Mouse (Mus musculus) layer of hippocampus, adult 8-10 months (tissue): ENCODE data around the gene Mlkl. TPM values are rescaled to one million over a fixed set of nuclear protein-coding genes. Genes with fewer than 3 reads are reported as not detected.
"Not testable (repeated sequence)": the region's sequence is repeated elsewhere in the genome, so short reads cannot be mapped to it uniquely, and the experiment has no call there.

Experiments used
- DNase-seq, 2 experiments: peaks; one replicate each; pipeline ENCODE4 v3.0.0; 2022; ENCODE audit warnings: low spot score in 2 of 2
- total RNA-seq, 4 experiments: library from RNA; stranded (reverse); gene quantifications; 2 replicates each; pipeline ENCODE4 v1.2.4; 2022

Gene Mlkl
- total RNA-seq, 4 experiments from 2014 or later, result 0.54 to 1.2 (median 0.85) TPM; not detected in 1

- DNase-seq, result not testable (repeated sequence)
Observed at GRCm38 (mm10) chr8:111313961-111314360, 24.0 kb downstream of the Mlkl start.

GRCm38 (mm10) chr8:111312758-111313162 lies 25.2 kb downstream of the Mlkl start:
- DNase-seq, result no peak

- DNase-seq, result not testable (repeated sequence)
Observed at GRCm38 (mm10) chr8:111310006-111310405, 28.0 kb downstream of the Mlkl start.

GRCm38 (mm10) chr8:111305031-111305730 lies 32.8 kb downstream of the Mlkl start:
- DNase-seq, result no peak

- DNase-seq, result no peak
Observed at GRCm38 (mm10) chr8:111304359-111304758, 33.6 kb downstream of the Mlkl start.

- not testable (repeated sequence) for DNase-seq
Observed at GRCm38 (mm10) chr8:111303076-111303803, 34.7 kb downstream of the Mlkl start.

GRCm38 (mm10) chr8:111300597-111301546 lies 37.1 kb downstream of the Mlkl start:
- DNase-seq, result no peak

GRCm38 (mm10) chr8:111299821-111300568 lies 38.0 kb downstream of the Mlkl start, which contains the start of gene Rfwd3:
TSS of gene Rfwd3 (minus strand) at chr8:111300222.
- peak; percentile 98 for DNase-seq

- peak in 1 of 2 experiments; percentile 14 for DNase-seq
Observed at GRCm38 (mm10) chr8:111299363-111299820, 38.6 kb downstream of the Mlkl start.

GRCm38 (mm10) chr8:111298011-111298410 lies 40.0 kb downstream of the Mlkl start:
- no peak for DNase-seq

- DNase-seq, result no peak
Observed at GRCm38 (mm10) chr8:111291733-111292132, 46.2 kb downstream of the Mlkl start.

- DNase-seq, result no peak
Observed at GRCm38 (mm10) chr8:111290586-111290985, 47.4 kb downstream of the Mlkl start.

GRCm38 (mm10) chr8:111285603-111286002 lies 52.4 kb downstream of the Mlkl start:
- DNase-seq, result no peak

- DNase-seq, result no peak
Observed at GRCm38 (mm10) chr8:111282093-111282492, 55.9 kb downstream of the Mlkl start.

- DNase-seq, result no peak
Observed at GRCm38 (mm10) chr8:111268277-111268676, 69.7 kb downstream of the Mlkl start.

- DNase-seq, result not testable (repeated sequence)
Observed at GRCm38 (mm10) chr8:111266161-111266560, 71.8 kb downstream of the Mlkl start.

- DNase-seq, result no peak
Observed at GRCm38 (mm10) chr8:111264693-111265220, 73.2 kb downstream of the Mlkl start.

- no peak for DNase-seq
Observed at GRCm38 (mm10) chr8:111261981-111262381, 76.0 kb downstream of the Mlkl start.
